Mouse (Mus musculus): ENCODE data around the gene Ston2. TPM values are rescaled to one million over a fixed set of nuclear protein-coding genes. Genes with fewer than 3 reads are reported as not detected.
A peak's percentile ranks its signal among the peaks of the same experiment; 100 is the strongest.

Gene Ston2
- 1 to 10 TPM; 4.9 to 7.8 TPM for total RNA-seq (2021)

DNA sequence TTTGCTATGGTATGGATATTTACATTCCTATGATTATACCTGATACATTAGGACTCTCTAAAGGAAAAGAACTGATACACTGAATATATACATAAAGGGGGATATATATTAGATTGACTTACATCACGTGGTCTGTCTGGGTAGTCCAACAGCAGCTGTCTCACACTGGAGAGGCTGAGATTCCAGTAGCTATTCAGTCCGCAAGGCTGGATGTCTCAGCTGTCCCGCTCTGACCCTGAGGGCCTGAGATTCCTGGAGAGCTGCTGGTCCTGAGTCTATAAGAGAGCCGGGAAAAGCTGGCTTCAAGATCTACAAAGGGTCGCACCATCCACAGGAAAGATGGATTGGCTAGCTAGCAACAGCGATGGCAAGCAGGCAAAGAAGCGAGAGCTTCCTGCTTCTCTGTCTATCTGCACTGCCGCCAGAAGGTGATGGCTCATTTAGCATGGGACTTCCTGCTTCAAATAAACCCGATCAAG, at the start of gene Ston2:
Gene Ston2, minus strand, starts transcription at position 429 of the 479 bp plus-strand sequence.
- intact Hi-C loops (cut with DNase I): loop anchor here (5.0 kb wide), 1 partner anchor 56 kb away; no protein-coding TSS in a partner anchor
- DNase-seq: no peak

DNA sequence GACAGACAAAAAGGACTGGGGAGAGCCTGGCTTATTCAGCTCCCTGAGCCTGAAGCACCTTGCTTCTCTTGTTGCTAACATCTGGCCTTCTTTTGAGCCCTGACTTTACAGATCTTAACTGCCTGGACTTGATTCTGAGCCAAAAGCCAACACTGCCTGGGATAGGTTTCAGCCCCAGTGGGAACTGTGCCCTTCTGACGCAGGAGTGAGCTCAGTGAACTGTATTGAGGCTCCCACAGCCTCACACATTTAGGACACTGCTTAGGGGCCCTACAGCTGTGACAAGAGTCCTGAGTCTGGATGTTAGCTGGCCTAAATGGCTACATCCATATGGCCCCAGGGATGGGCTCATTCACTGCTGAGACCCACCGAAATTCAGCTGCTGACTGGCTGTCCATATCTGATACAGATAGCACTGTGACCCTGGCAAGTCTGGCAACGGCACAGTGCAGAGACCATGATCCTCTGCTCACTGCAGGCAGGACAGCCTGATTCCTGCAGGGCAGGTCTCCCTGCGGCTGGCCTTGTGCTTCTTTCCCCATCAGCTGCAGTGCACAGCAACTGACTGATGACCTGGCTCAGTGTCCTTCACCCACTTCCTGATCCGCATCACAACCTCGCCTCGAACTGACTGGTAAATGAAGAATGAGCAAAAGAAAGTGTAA, 49.3 kb upstream of the Ston2 start:
- intact Hi-C loops (cut with DNase I): no loop called here
- DNase-seq: peak in 1 of 2 experiments; percentile 5

DNA sequence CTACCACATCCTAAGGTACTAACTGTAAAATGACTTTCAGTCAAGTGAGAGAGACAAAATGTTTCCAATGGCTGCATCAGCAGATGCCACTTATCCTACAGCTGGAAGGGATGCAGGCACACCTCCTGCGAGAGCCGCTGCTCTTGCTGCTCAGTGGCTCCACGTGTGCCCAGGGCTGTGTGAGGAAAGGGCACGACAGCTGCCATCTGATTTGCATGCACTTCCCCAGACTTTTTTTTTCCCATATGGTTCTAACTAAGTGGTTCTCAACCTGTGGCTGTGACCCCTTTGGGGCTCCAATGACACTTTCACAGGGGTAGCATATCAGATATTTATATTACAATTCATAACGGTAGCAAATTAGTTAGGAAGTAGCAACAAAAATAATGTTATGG, 45.7 kb upstream of the Ston2 start:
- intact Hi-C loops (cut with DNase I): no loop called here
- no peak for DNase-seq

DNA sequence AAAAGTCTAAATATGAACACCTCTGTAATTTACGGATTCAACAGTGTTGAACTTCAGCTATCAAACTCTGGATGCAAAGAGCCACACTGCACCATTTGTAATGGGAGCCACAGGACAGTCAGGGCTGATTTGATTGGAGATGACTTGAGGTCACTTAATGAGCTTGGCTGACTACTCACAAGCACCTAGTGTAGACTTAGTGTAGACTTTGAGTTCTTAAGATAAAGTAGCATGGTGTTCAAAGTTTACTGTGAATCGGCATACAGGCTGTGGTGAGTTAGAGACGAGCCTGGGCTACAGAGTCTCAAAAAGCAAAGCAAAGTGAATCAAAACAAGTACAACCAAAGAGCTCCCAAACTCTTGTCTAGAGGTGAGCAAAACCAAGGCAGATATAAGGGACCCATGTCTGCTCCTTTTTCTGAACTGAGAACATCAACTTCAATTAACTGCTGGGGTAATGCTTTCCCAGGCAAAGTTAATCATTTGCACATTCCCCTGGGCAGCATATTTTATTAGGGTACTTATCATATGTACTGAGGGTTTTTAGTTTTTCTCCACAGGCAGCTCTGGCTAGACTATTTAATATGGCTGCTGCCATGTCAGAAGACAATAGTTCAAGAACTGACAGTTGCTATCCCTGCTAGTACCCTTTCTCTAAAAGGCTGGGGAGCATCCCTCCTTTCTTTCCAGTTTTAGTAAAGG, 45.2 kb upstream of the Ston2 start:
- no peak for DNase-seq
- intact Hi-C loops (cut with DNase I): no loop called here

DNA sequence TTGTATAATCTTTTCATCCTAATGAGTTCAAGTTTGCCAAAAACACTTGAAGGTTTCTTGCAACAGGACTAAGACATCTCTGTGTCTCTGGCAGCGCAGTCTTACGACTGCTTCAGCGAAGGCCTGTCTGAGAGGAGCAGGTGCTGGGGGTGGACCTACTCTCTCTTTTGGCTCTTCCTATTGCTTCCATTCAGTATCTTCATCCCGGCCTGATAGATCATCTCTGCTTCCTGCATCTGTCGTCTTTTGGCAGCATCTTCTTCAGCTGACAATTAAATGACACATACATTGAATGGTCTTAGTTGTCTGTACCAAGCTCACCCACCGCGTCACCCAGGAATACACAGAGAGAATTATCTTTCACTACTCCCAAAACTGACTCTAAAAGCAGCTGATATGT, 43.2 kb upstream of the Ston2 start:
- intact Hi-C loops (cut with DNase I): no loop called here
- no peak for DNase-seq

DNA sequence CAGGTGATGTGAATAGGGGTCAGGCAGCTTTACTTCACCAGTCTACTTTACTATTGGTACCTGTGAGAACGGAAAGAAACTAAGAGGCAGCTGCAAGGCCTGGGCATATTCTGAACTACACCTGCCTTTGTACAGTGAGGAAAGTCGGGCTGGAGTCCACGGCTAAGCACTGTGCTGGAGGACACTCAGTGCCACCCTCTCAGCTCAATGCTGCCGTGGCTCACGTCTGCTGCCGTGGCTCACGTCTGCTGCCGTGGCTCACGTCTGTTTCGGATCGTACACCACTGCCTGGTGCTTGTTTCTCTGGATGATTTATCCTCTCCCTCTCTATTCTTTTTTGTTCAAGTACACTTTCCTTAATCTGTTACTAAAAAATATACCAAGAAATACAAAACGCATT, 32.3 kb upstream of the Ston2 start:
- DNase-seq: no peak
- intact Hi-C loops (cut with DNase I): no loop called here

DNA sequence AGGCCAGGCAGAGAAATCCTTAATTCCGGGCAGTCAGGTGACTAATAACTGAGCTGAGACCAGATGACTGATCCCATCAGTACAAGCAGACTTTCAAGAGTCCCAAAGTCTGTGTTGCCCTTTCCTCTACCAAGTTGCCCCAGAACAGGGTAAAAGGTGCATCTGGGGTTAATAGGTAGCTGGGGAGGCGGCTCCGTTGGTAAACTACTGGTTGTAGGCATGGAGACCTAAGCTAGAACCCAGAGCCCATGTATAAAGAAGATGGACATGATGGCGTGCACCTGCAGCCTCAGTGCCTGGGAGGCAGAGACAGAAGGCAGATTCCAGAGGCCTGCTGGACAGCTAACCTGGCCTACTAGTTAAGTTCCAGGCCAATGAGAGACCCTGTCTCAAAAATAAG, 30.5 kb upstream of the Ston2 start:
- DNase-seq: no peak
- intact Hi-C loops (cut with DNase I): no loop called here

DNA sequence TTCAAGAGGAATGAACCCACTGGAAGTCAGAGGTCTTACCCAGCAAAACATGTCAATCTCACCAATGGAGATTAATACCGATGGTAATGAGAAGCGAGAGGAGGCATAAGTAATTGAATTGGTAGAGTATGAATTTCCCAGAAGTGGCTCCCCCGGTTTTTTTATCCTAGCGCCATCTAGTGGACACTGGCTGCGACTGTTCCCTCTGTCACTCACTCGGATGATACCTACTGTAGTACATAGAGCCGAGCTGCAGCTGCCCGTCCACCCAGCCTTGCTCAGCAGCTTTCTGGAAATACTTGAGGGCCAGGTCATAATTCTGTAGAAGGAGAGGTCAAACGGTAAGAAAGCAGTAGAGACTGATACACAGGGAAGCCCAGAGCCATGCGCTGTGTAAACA, 27.8 kb upstream of the Ston2 start:
- peak; percentile 41 to 73 for DNase-seq
- intact Hi-C loops (cut with DNase I): no loop called here

DNA sequence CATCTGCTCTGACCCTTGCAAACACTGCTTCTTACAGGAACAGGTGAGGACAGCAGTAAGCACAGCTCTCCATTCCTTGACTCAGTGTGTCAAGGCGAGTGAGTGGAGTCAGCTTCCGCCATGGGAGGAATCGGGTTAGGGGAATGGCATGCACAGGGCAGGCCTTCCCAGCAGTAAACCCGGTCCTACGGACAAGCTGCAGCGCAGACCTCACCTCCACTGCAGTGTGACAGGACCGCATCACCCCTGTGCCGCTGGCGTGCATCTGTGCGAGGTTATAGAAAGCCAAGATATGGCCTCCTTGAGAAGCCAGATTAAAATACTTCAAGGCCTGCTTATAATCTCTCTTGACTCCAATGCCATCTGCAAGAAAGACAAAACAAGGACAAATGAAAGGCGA, 27.4 kb upstream of the Ston2 start:
- no peak for DNase-seq
- intact Hi-C loops (cut with DNase I): no loop called here

DNA sequence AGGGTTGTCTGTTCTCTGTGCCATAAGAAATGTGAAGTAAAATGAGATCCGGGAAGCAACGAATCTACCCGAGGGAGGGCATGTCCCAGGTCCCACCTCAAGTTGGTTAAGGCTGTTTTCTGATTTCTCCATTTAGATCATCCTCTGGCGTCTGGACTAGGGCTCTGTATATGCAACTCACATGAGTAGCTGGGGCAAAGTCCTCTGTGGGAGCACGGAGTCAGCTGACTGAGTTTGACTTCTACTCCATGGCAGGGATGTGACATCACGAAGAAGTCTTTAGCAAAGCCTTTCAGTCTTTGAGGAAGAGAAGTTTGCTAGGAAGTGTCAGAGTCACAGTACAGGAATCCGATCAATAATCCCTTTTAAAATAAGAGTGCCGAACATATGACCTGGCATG, 20.7 kb upstream of the Ston2 start:
- no peak for DNase-seq
- intact Hi-C loops (cut with DNase I): no loop called here

DNA sequence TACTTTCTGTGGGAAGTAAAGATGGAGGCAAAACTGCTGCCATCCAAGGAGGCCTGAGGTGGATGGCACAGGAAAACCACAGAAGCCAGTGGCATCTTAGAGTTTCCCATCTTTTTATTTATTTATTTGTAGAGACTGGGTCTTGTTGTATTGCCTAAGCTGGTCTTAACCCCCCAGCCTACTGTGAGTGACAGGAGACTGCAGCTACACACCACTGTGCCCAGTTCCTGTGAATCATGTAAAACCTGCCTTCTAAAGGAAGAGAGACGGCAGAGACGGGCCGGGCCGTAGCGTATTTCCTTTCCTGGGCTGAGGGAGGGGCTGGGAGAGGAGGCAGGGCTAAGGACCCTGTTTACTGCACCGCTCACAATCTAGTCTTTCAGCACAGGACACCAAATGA, 19.6 kb upstream of the Ston2 start:
- no peak for DNase-seq

DNA sequence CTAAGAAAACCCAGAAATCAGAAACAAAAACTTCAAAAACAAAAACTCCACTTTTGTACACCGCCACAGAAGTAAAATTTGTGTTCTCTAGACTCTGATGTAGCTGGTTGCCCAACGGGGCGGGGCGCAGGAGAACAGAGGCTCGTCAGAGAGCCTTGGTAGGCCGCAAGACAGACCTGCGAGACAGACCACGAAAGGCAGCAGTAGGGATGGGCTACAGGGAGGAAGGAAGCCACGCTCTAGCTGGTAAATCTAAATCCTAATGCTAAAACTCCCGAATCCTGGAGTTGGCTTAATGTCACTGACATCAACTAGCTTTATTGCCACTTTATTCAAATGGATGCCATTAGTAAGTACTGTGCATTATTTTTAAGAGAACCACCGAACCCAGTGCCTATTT, 18.9 kb upstream of the Ston2 start:
- no peak for DNase-seq
- intact Hi-C loops (cut with DNase I): no loop called here

More for the DNA sequence above, 19.6 kb upstream of the Ston2 start:
- intact Hi-C loops (cut with DNase I): no loop called here

DNA sequence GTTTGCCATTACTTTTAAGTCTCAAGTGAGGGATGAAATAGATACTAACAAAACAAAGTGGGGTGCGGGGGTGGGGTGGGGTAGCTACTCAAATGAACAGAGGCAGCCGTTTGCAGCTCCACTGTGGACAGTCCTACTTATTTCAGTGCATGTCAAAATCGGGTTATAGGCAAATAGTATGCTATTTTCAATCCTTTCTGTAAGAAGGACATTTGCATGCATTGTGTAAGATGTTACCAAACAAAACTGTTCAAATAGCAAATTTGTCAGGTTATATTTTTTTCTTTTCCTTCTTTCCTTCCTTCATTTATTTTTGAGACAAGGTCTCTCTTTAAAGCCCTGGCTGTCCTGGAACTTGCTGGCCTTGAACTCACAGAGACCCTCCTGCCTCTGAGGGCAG, 16.1 kb upstream of the Ston2 start:
- no peak for DNase-seq
- intact Hi-C loops (cut with DNase I): no loop called here

DNA sequence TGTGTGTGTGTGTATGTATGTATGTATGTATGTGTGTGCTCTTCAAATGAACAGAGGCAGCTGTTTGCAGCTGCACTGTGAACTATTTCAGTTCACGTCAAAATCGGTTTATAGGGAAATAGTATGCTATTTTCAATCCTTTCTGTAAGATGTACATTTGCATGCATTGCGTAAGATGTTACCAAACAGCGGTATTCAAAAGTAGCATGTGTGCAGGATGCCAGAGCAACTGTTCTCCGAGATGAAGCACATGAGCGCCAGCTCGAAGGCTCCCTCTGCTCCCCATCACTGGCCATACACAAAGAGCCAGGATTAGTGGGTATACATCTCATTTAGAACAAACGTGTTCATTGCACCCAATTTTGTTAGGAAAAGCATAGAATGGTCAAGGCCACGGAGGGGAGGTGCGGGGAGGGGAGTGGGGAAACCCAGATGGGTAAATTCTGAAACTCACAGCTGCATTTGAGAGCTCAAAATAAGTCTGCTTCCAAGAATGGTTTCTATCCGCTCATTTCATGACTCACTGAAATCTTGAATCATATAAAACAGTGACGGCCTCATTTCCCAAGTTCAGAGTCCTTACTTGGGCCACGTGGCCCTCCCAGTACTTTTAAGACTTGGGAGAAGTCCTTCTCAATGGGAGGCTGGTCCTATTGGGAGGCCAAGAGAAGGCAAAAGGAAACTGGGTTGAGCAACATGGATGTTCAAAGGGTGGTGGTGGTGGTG, 15.2 kb upstream of the Ston2 start:
- DNase-seq: no peak
- intact Hi-C loops (cut with DNase I): no loop called here

DNA sequence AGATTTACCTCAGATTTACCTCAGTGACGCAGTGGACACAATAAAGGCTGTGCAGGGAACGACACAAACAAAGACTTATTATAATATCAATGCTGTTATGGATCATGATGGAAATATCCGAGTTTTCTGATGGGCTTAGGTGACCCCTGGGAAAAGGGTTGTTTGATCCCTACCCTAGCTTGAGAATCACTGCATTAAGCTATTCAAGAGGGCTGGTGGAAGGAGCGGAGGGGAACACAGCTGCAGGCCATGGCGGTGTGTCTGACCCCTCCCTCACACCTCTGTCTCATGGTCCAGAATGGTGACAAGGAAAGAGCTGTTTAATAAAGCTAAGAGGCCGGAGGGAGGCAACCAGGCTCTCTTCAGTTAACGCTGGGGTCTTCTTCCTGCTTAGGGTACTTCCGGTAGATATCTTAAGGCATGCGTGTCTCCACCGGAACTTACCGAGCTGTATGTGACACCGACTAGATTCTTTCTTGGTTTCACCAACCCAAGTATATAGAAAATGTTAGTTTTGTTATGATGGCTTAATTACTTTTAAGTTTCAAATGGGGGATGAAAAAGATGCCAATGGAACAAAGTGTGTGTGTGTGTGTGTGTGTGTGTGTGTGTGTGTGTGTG, 14.5 kb upstream of the Ston2 start:
- no peak for DNase-seq

DNA sequence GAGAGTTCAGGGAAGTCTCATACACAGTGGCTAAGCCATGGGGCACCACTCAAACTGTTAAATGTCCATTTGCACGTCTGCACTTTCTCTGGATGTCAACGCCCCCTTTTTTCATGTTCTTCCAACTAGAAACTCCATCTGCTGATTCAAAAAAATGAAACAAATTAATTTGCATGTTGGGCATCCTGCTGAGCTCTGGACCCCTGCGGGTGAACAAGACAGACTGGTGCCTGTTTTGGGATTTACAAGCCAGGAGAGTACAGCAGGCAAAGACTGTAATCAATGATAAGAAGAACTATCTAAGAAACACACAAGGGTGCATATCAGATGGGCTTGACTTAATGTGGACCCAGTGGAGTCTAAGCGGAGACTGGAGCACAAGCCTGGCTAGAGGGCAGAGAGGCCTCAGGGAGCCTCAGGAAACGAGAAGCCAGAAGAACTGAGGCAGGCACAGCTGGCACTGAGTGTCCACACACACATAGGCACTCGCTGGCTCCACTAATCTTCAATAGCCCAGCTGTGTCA, 12.7 kb upstream of the Ston2 start:
- DNase-seq: no peak
- intact Hi-C loops (cut with DNase I): no loop called here

More for the DNA sequence above, 14.5 kb upstream of the Ston2 start:
- intact Hi-C loops (cut with DNase I): no loop called here

DNA sequence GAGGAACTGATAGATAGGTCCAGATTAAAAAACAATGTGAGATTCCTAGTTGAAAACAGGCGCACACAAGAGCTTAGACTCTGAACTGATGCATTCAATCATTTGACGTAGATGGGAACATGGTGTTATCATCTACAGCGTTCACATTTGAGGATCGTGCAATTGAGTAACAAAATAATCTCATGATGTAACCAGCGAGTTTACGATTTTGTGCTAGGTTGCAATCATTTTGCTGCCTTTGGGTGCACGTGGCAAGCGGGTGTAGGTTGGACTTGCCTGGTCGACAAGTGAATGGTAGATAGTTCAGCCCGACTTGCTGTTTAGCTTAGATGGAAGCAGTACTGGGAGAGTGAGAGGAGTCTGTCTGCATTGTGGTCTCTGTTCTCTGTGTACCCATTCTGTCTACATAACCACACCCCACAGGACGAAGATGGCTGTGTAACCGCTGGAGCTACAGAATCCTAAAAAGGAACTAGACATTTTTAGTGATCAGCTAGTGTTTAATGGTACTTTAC, 11.7 kb upstream of the Ston2 start:
- DNase-seq: no peak
- intact Hi-C loops (cut with DNase I): loop anchor here (5.0 kb wide), 1 partner anchor 398 kb away; no protein-coding TSS in a partner anchor

DNA sequence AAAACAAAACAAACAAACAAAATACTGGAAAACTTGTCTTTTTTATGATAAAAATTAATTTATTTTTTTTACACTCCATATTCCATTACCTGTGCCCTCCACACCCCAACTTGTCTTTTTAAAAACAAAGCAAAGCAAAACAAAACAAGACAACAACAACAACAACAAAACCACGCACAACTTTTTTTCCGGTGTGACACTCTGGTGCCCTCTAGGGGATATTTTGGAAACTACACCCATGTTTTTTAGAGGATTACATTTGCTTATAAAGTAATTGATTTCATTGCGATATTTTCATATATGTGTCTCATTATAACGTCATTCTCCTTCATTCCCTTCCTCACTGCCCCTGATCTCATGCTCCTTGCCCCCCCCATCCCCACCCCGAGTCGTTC, 11.2 kb upstream of the Ston2 start:
- DNase-seq: peak in 1 of 2 experiments; percentile 67
- intact Hi-C loops (cut with DNase I): loop anchor here (5.0 kb wide), 1 partner anchor 397 kb away; no protein-coding TSS in a partner anchor

DNA sequence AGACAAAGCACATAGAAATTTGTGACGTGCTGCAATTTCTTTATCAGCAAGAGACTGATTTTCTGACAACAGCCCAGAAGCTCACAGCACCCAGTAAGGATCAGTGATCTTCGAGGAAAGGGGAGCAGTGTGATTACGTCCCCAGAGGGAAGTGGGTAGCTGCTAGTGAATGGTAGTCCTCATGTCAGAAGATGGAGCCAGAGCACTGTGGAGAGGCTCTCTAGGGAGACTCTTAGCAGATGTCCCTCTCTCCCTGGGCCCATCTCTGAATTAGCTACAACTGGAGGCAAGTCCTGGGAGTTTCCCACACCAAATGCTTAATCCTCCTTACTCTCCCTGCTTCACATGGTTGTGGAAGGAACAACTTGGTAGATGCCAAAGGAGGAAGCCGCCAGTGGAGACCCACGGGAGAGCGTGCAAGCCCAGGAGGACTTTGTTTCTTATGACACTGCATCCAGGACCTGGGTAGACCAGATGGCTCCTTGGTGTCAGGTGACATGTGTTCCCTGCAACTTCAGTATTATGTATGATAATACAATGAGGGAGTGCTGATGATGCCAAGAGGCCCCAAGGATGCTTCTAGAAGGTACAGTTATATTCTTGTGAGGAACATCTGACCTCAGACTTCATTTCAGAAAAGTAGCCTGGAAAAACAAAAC, 10.7 kb upstream of the Ston2 start:
- DNase-seq: peak in 1 of 2 experiments; percentile 25
- intact Hi-C loops (cut with DNase I): loop anchor here (5.0 kb wide), 1 partner anchor 397 kb away; no protein-coding TSS in a partner anchor

DNA sequence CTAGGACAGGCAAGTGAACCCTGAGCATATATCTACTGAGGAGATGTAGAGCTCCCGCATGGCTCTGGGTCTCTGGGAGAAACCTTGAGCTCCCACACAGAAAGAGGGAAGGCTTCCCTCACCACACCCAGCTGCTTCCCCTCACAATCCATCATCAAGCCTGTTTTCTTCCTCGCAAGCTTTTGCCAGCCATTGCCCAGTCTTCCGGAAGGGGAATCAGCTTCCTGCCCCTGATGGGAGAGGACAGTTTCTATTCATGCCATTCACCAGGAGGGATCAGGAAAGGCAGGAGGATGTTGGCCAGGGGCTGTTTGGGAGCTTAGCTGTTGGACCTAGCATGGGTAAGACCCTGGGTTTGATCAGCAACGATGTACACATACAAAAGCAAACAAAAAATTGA, 8.6 kb upstream of the Ston2 start:
- intact Hi-C loops (cut with DNase I): loop anchor here (5.0 kb wide), 1 partner anchor 394 kb away; no protein-coding TSS in a partner anchor

More for the DNA sequence above, 8.6 kb upstream of the Ston2 start:
- no peak for DNase-seq
